Mouse (Mus musculus) embryonic facial prominence, embryonic 13.5 days (tissue): ENCODE data around the gene Zfp874a. TPM values are rescaled to one million over a fixed set of nuclear protein-coding genes. Genes with fewer than 3 reads are reported as not detected.
"Not testable (repeated sequence)": the region's sequence is repeated elsewhere in the genome, so short reads cannot be mapped to it uniquely, and the experiment has no call there.

Experiments
- ATAC-seq: fragments of 200-750 bp; cut with Nextera tagmentation; 2 replicates; pipeline ENCODE4 v1.8.0; 2017; ENCODE audit warnings: low read depth; ENCODE audit not compliant: insufficient number of reproducible peaks, insufficient read depth, low FRiP score, low TSS enrichment
- H3K27ac ChIP-seq: fragments of 300-500 bp; sonication (generic); 2 replicates; pipeline ENCODE4 v1.5.1; 2015; ENCODE audit warnings: moderate library complexity, mild to moderate bottlenecking, inconsistent platforms
- H3K27me3 ChIP-seq: fragments of 300-500 bp; sonication (generic); 2 replicates; pipeline ENCODE4 v1.6.1; 2015; ENCODE audit warnings: mild to moderate bottlenecking, inconsistent platforms
- H3K36me3 ChIP-seq: fragments of 300-500 bp; sonication (generic); 2 replicates; pipeline ENCODE4 v1.6.1; 2015; ENCODE audit warnings: mild to moderate bottlenecking, inconsistent platforms
- H3K4me1 ChIP-seq: fragments of 300-500 bp; sonication (generic); 2 replicates; pipeline ENCODE4 v1.6.1; 2015; ENCODE audit warnings: inconsistent platforms
- H3K4me2 ChIP-seq: fragments of 300-500 bp; sonication (generic); 2 replicates; pipeline ENCODE4 v1.6.1; 2015; ENCODE audit warnings: moderate library complexity, mild to moderate bottlenecking, inconsistent platforms
- H3K4me3 ChIP-seq: fragments of 300-500 bp; sonication (generic); 2 replicates; pipeline ENCODE4 v1.5.1; 2015; ENCODE audit warnings: mild to moderate bottlenecking, inconsistent platforms
- H3K9ac ChIP-seq: fragments of 300-500 bp; sonication (generic); 2 replicates; pipeline ENCODE4 v1.6.1; 2015; ENCODE audit warnings: mild to moderate bottlenecking, inconsistent platforms
- H3K9me3 ChIP-seq: fragments of 300-500 bp; sonication (generic); 2 replicates; pipeline ENCODE4 v1.6.1; 2016; ENCODE audit warnings: inconsistent platforms
- WGBS: fragments of 180-500 bp; shearing (Covaris S2); methylation state at CpG from one replicate; pipeline ENCODE4 v1.1.7; 2015; ENCODE audit warnings: mixed read lengths; 5-methylcytosine and 5-hydroxymethylcytosine counted together
- polyA plus RNA-seq: library from polyadenylated mRNA; unstranded; fragments of >200 nt; fragmentation: Nextera tagmentation; extraction: Ambion mirVana; gene quantifications from 2 replicates; pipeline ENCODE4 v1.2.1, GENCODE M21; 2015

The Zfp874a gene
- 10.4 and 12.8 TPM in 2 replicates for polyA plus RNA-seq

GRCm38 (mm10) chr13:67451172-67452020, at the start of gene Zfp874a:
TSS of gene Zfp874a (minus strand) at chr13:67451624.
- Histone ChIP-seq H3K4me3 (peak within 1 kb of the TSS; percentile 61), H3K27me3 (no peaks in the 10 kb centered on the region), H3K4me2 (peak within 1 kb of the TSS; percentile 73), H3K9ac (peak within 1 kb of the TSS; percentile 67), H3K27ac (peak within 1 kb of the TSS; percentile 44; the same call in 1 of the 2 replicates), H3K4me1 (0 out of 2 replicates have a peak, but pooled peaks cover 3% of the 10 kb centered on the region), H3K9me3 (no peaks in the 10 kb centered on the region), H3K36me3 (peaks cover 16% of the 10 kb centered on the region)
- peak; percentile 90 for ATAC-seq
- 1% methylated on average over 20 of the region's 20 CpGs for WGBS

DNA sequence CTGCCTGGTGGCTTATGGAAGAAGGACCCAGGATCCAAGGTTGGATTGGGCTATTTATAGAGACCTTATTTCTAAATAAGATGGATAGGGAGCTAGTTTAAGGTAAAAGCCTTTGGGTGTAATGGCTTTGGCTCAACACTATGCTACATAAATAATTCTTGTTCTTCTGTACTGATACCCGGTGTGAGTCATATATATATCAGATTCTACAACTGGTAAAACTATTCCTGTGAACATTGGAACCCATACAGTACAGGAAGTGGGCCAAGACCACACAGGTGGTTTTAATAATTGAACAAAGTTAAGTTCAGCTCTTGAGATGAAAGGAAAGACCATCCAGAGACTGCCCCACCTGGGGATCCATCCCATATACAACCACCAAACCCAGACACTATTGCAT, 49.5 kb upstream of the Zfp874a start:
- H3K27me3 ChIP-seq = no peaks in the 10 kb centered on the region
- H3K9me3 ChIP-seq = 0 out of 2 replicates have a peak, but pooled peaks cover 4% of the 10 kb centered on the region
- ATAC-seq = 0 out of 2 replicates have a peak, but pooled peaks have one; percentile 46
- 0 out of 2 replicates have a peak overlapping the region, but pooled peaks have one; percentile 73 for H3K4me2 ChIP-seq
- peaks cover 8% of the 10 kb centered on the region for H3K4me1 ChIP-seq
- H3K4me3 ChIP-seq = peak overlapping the region; percentile 79; the same call in 1 of the 2 replicates
- peaks cover 15% of the 10 kb centered on the region for H3K36me3 ChIP-seq
- WGBS = 78% methylated on average over 1 of the region's 1 CpGs
- no peak overlapping the region for H3K9ac ChIP-seq
- H3K27ac ChIP-seq = no peak overlapping the region

DNA sequence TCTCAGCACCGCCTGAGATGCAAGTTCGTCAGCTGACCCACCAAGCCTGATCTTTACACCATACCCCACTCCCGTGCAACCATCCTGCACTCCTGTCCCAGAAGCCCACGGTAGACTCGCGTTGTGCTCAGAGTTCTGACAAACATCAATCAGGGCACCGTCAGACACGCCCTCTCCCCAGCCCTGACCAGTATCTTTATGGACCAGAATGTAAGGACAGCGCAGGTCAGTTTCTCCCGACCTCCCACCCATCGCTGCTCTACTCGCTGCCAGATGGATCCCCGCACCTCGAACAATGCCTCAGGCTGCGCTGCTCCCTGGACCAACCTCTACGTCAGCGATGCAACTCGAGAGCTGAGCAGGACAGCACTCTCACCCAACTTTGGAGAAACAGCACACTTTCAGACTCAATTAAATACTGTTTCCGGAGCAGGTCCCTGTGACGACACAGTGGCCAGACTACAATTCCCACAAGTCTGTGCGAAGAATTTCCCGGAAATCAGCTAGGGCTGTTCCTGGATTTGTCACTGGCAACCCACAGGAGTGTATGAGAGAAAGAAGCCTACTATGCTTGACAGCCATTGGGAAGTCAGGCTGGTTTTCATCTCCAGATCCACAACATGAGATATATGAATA, 48.8 kb upstream of the Zfp874a start, which contains the start of gene Zfp58:
Zfp58 (minus strand) TSS at position 472 of the 636 bp plus-strand sequence.
- Histone ChIP-seq H3K4me1 (peaks cover 8% of the 10 kb centered on the region), H3K4me3 (peak within 1 kb of the TSS; percentile 79), H3K36me3 (peaks cover 21% of the 10 kb centered on the region), H3K27me3 (no peaks in the 10 kb centered on the region), H3K9me3 (0 out of 2 replicates have a peak, but pooled peaks cover 4% of the 10 kb centered on the region), H3K4me2 (peak within 1 kb of the TSS; percentile 73), H3K27ac (0 out of 2 replicates have a peak within 1 kb of the TSS, but pooled peaks have one; percentile 52), H3K9ac (peak within 1 kb of the TSS; percentile 82)
- peak; percentile 85 for ATAC-seq
- WGBS = under 1% methylated on average over 22 of the region's 22 CpGs

DNA sequence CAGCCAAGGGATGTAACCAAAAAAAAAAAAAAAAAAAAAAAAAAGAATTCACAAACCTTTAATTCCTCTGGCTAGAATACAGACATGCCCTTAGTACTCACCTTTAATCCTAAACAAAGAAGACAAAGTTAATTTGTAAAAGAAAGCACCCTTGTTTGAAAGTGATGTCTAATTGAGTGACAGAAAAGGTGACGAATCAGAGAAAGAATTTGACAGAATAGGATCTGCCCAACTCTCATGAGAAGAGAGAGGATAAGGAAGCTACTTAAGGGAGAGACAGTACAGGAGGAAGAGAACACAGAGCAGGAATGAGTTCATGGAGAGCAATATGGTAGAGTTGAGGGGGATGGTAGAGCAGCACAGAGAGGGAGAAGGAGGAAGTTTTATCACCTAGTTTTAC, 44.2 kb upstream of the Zfp874a start:
- 94% methylated on average over 1 of the region's 1 CpGs for WGBS
- no peak overlapping the region for H3K4me3 ChIP-seq
- no peak for ATAC-seq
- H3K4me1 ChIP-seq = peaks cover 8% of the 10 kb centered on the region
- H3K9ac ChIP-seq = no peak overlapping the region
- H3K36me3 ChIP-seq = peaks cover 65% of the 10 kb centered on the region
- no peaks in the 10 kb centered on the region for H3K27me3 ChIP-seq
- no peak overlapping the region for H3K27ac ChIP-seq
- peaks cover 33% of the 10 kb centered on the region for H3K9me3 ChIP-seq
- no peak overlapping the region for H3K4me2 ChIP-seq

DNA sequence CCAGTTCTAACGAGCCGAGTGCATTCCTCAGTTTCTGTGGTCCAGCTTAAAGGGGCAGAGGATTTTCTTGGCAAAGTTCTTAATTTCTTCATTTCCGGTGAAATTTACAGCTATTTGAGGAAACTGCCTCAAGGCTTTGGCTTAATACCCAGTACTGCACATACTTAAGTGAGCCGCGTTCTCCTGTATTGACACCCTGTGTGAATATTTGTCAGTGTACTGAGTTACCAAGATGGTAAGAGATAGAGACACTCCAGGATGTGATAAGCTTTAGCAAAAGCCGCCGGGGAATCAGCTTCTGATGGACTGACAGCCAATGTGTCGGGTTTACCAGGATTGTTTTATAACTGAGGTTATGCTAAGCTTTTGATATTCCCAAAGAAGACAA, 33.0 kb upstream of the Zfp874a start:
- WGBS = 35% methylated on average over 8 of the region's 8 CpGs
- no peak; the same call in 1 of the 2 replicates for ATAC-seq
- Histone ChIP-seq H3K9ac (peak overlapping the region; percentile 74), H3K9me3 (peaks cover 5% of the 10 kb centered on the region), H3K4me3 (peak overlapping the region; percentile 65), H3K27me3 (no peaks in the 10 kb centered on the region), H3K36me3 (peaks cover 31% of the 10 kb centered on the region), H3K27ac (peak overlapping the region; percentile 28; the same call in 1 of the 2 replicates), H3K4me1 (peaks cover 6% of the 10 kb centered on the region), H3K4me2 (peak overlapping the region; percentile 70)

DNA sequence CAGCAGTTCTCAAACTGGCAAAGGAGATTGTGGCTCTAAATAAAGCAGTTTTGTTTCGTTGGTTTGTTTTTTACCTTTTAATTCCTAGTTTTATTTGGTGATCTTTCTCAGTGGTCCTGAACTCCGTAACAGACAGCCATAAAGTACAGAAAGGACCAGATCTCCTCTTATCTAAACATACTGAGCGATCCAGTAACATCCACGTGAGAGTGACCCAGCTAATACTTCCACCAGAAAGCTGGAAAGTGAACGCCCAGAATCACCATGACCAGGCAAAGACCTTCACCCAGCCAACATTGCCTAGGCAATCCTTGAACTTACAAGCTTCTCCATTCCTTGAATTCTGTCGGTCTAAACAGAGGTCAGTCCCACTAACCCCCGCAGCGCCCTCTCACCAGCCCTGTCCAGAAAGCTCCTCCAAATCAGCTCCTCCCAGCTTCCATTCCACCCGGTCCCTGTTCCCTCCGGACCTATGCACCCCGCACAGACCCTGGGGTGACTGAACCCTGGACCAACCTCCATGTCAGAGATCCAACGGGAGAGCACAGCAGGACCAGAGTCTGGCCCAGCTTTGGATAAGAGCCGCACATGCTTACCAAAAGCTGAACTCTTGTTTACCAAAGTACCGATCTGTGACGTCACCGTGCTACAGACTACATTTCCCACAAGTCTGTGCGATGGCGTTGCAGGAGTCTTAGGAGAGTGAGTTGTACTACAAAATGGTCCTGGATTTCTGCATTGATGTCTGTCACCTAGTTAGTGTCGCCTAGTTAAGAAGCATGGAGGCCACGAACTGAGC, 32.4 kb upstream of the Zfp874a start, which contains the start of gene Zfp874b:
Zfp874b (minus strand) TSS at position 634 of the 799 bp plus-strand sequence.
- ATAC-seq = peak; percentile 88
- peak within 1 kb of the TSS; percentile 70 for H3K4me2 ChIP-seq
- H3K9ac ChIP-seq = peak within 1 kb of the TSS; percentile 74
- peaks cover 6% of the 10 kb centered on the region for H3K4me1 ChIP-seq
- H3K4me3 ChIP-seq = peak within 1 kb of the TSS; percentile 65
- H3K27me3 ChIP-seq = no peaks in the 10 kb centered on the region
- 5% methylated on average over 20 of the region's 20 CpGs for WGBS
- peaks cover 26% of the 10 kb centered on the region for H3K36me3 ChIP-seq
- H3K9me3 ChIP-seq = peaks cover 1% of the 10 kb centered on the region; the same call in 1 of the 2 replicates
- peak within 1 kb of the TSS; percentile 28; the same call in 1 of the 2 replicates for H3K27ac ChIP-seq

- no peak overlapping the region for H3K27ac ChIP-seq
- ATAC-seq = no peak
- no peak overlapping the region for H3K4me3 ChIP-seq
- H3K4me2 ChIP-seq = no peak overlapping the region
- no peak overlapping the region for H3K9ac ChIP-seq
- no peaks in the 10 kb centered on the region for H3K27me3 ChIP-seq
- H3K9me3 ChIP-seq = no peaks in the 10 kb centered on the region; the same call in 1 of the 2 replicates
- H3K36me3 ChIP-seq = peaks cover 14% of the 10 kb centered on the region
- H3K4me1 ChIP-seq = peaks cover 6% of the 10 kb centered on the region
- WGBS = 66% methylated on average over 4 of the region's 4 CpGs
Observed at GRCm38 (mm10) chr13:67481528-67481927, 30.1 kb upstream of the Zfp874a start.

- 86% methylated on average over 3 of the region's 3 CpGs for WGBS
- Histone ChIP-seq H3K4me1 (no peaks in the 10 kb centered on the region), H3K9ac (no peak overlapping the region), H3K36me3 (peaks cover 34% of the 10 kb centered on the region), H3K4me2 (no peak overlapping the region), H3K27ac (no peak overlapping the region), H3K27me3 (no peaks in the 10 kb centered on the region), H3K9me3 (peaks cover 5% of the 10 kb centered on the region; the same call in 1 of the 2 replicates), H3K4me3 (no peak overlapping the region)
- no peak for ATAC-seq
Observed at GRCm38 (mm10) chr13:67469274-67469673, 17.9 kb upstream of the Zfp874a start.

GRCm38 (mm10) chr13:67463506-67464185, 12.2 kb upstream of the Zfp874a start:
- not testable (repeated sequence) for H3K4me3 ChIP-seq, H3K9ac ChIP-seq, H3K4me2 ChIP-seq, H3K9me3 ChIP-seq, H3K27ac ChIP-seq, H3K36me3 ChIP-seq, ATAC-seq, H3K4me1 ChIP-seq, H3K27me3 ChIP-seq
- WGBS = 80% methylated on average over 3 of the region's 5 CpGs

DNA sequence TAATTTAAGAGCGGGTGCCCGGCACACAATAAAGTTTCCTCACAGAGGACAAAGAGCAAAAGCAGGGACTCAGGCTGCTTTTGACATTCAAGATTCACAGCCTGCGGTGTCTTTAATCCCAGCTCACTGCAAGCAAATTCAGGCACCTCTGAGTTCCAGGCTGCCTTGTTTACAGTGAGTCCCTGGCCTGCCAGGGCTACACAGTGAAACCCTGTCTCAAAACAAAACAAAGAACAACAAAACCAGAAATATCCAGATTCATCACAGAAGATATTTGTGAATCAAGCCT, 541 bp upstream of the Zfp874a start:
- Histone ChIP-seq H3K9me3 (no peaks in the 10 kb centered on the region), H3K4me2 (peak overlapping the region; percentile 73), H3K27me3 (no peaks in the 10 kb centered on the region), H3K9ac (peak overlapping the region; percentile 67), H3K27ac (0 out of 2 replicates have a peak overlapping the region, but pooled peaks have one; percentile 44), H3K4me3 (peak overlapping the region; percentile 61), H3K4me1 (0 out of 2 replicates have a peak, but pooled peaks cover 3% of the 10 kb centered on the region), H3K36me3 (peaks cover 10% of the 10 kb centered on the region)
- 5% methylated on average over 3 of the region's 3 CpGs for WGBS
- ATAC-seq = no peak
